Mouse (Mus musculus) frontal cortex, postnatal 25 days (tissue): ENCODE results near the gene Masp2.

Experiments
- DNase-seq, 2 experiments: peaks; one replicate each; pipeline ENCODE4 v3.0.0; 2022; ENCODE audit warnings: low spot score in 2 of 2

Gene Masp2

GRCm38 (mm10) chr4:148635309-148635708 lies 33.0 kb downstream of the Masp2 start:
- DNase-seq, result no peak

- DNase-seq, result no peak
Measured at GRCm38 (mm10) chr4:148638302-148638701, 35.9 kb downstream of the Masp2 start.

GRCm38 (mm10) chr4:148639455-148639854 lies 37.1 kb downstream of the Masp2 start:
- no peak for DNase-seq

GRCm38 (mm10) chr4:148641121-148641520 lies 38.8 kb downstream of the Masp2 start:
- no peak for DNase-seq

GRCm38 (mm10) chr4:148643291-148644156 lies 41.2 kb downstream of the Masp2 start, which contains the start of gene Gm572:
Gene Gm572 (plus strand): TSS chr4:148643317.
- DNase-seq, result no peak

GRCm38 (mm10) chr4:148644157-148644511 lies 41.8 kb downstream of the Masp2 start:
- DNase-seq, result peak; percentile 37 to 44

- DNase-seq, result no peak
Measured at GRCm38 (mm10) chr4:148644926-148645325, 42.6 kb downstream of the Masp2 start.

GRCm38 (mm10) chr4:148646616-148647015 lies 44.3 kb downstream of the Masp2 start:
- DNase-seq, result no peak

GRCm38 (mm10) chr4:148649309-148649708 lies 47.0 kb downstream of the Masp2 start:
- DNase-seq, result no peak

- no peak for DNase-seq
Measured at GRCm38 (mm10) chr4:148651045-148651444, 48.7 kb downstream of the Masp2 start.

- DNase-seq, result no peak
Measured at GRCm38 (mm10) chr4:148654701-148655398, 52.5 kb downstream of the Masp2 start.

- no peak for DNase-seq
Measured at GRCm38 (mm10) chr4:148656691-148657258, 54.4 kb downstream of the Masp2 start.

GRCm38 (mm10) chr4:148657776-148658175 lies 55.4 kb downstream of the Masp2 start:
- DNase-seq, result no peak

- DNase-seq, result no peak
Measured at GRCm38 (mm10) chr4:148660174-148660573, 57.8 kb downstream of the Masp2 start.

- DNase-seq, result peak; percentile 57 to 65
Measured at GRCm38 (mm10) chr4:148662168-148662965, 60.0 kb downstream of the Masp2 start.

- DNase-seq, result no peak
Measured at GRCm38 (mm10) chr4:148663326-148663725, 61.0 kb downstream of the Masp2 start.

- no peak for DNase-seq
Measured at GRCm38 (mm10) chr4:148664021-148664420, 61.7 kb downstream of the Masp2 start.
